Mouse (Mus musculus): ENCODE results near the gene Pkp3.

Gene Pkp3

DNA sequence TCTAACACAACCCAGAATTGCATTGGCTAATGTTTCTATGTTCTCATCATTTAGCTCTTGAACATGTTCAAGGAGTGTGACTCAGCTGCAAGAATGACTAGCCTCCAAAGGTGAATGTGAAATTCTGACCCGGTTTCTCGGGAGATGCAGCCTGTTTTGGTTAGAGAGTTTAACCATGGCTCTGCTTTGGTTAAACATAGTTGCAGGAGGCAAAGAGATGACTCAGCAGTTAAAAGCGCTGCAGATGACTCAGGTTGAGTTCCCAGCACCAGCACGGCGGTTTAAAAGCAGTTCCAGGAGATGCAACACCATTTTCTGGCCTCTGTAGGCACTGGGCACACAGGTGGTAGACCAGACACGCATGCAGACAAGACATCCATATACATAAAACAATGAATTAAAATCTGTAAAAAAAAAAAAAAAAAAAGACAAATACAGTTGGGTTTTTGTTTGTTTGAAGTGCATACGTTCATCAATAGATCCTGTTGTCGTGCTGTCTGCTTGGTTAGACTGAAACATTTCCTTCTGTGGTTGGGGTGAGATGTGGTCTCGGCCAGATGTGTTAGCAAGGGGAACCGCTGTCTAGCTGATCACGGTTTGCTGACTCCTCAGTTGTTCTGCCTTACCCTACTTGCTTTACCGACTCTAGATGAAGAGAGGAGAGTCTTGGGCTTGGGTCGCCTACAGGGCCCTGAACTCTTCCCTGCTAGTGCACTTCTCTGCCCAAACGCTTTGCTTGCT, 19.2 kb upstream of the Pkp3 start:
- no peak for DNase-seq

DNA sequence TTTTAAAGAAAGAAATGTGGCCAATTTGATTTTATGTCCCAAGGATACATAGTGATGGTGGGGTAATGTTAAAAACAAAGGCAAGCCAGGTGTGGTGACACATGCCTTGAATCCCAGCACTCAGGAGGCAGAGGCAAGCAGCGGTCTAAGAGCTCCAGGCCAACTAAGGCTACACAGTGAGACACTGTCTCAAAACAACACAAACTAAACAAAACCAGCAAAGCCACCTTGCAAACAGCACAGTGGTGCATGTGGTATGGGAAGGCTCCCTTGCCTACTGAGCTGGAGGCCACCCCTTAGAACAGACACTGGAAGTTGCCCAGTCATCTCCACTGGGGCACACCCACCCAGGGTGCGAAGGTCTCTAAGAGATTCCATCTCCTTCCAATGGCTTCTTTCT, 18.1 kb upstream of the Pkp3 start:
- no peak for DNase-seq

DNA sequence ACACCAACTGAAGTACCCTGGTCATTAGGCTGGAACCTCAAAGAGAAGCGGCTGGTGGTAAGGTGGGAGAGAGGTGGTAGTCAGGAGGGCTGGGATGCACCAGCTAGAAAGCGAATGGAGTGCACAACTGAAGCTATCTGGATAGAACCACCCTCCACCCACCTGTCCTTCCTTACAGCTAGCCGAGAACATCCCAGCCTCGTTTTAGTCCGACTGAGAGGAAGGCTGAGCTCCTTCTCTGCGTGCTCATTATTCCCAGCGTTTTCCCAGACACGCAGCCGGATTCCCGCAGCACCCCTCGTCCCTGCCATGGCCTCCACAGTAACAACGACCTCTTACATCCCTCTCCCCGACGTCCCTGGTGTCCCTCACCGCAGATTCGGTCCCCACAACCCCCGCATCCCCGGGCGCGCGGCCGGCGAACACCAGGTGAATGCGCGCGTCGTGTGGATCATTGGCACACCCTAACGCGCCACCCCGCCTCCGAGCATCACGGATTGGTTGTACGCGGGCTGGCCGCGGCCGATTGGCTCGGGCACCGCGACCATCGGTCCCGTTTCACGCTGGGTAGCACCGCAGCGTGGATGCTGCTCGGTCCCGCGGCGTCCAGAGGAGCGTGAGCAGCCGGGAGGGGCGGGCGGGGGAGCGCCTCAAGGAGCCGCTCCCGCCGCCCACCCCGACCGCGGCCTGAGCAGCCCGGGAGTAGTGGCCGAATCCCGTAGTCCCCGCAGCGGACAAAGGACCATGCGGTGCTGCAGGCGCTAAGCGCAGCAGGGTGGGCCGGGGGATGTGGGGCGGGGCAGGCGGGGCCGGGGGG, 17.4 kb upstream of the Pkp3 start, which contains the start of gene B4galnt4:
Gene B4galnt4, plus strand, starts transcription at position 679 of the 817 bp plus-strand sequence.
- DNase-seq = peak; percentile 53 to 57

- DNase-seq = no peak
Measured at GRCm38 (mm10) chr7:141061269-141061692, 16.7 kb upstream of the Pkp3 start.

DNA sequence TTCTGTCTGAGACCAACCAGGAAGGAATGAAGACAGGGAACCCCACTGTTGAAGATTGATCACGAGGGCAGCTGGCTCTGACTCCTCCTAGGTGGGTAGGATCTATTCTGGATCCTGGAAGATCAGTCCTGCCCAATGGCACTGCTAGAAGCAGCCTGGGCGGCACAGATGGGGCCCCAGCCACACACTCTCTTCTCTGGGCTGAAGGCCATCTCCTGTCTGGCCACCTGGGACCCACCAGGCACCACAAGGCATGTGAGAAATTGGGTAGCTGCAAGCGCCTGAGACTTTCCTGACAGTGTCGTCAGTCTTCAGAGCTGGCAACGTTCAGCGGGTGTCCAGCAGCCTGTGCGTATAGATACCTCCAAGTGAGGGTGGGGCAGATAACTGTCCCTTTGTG, 15.5 kb upstream of the Pkp3 start:
- no peak for DNase-seq

DNA sequence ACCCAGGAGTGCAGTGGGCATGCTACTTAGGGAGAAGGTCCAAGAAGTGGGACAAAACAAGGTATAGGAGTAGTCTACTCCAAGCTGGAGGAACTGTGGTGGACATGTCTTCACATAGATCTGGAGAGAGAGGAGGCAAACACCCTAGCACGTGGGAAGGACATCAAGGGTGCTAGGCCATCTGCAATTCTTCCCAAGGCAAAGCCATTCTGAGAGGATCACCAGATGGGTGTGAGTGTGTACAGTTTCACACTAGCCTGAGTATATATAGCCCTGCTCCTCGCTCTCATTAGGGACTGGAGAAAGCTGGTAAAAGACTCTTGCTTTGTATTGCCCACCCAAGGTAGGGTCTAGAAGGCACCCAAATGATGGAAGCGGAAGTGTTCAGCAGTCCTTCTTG, 14.7 kb upstream of the Pkp3 start:
- DNase-seq = no peak

DNA sequence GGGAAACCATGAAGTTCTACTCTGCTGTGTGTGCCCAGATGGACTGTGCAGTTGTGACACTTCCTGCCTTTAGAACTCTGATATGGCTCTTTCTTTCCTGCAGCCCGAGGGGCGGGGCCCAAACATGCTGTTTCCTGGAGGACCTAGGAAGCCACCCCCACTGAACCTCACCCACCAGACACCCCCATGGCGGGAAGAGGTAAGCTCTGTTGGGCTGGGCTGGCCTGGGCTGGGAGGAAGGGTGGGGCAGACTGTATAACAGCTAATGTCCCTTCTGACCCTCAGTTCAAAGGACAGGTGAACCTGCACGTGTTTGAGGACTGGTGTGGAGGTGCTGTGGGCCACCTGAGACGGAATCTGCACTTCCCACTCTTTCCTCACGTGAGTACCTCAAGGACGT, 13.8 kb upstream of the Pkp3 start:
- DNase-seq = no peak

GRCm38 (mm10) chr7:141064576-141064975, 13.4 kb upstream of the Pkp3 start:
- DNase-seq = no peak

DNA sequence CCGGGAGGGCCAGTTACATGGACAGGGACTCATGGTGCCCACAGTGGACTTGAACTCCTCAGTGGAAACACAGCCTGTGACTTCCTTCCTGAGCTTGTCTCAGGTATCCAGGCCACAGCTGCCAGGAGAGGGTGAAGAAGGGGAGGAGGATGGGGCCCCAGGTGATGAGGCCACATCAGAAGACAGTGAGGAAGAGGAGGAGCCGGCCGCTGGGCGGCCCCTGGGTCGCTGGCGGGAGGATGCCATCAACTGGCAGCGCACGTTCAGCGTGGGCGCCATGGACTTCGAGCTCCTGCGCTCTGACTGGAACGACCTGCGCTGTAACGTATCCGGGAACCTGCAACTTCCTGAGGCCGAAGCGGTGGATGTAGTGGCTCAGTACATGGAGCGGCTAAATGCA, 9.7 kb upstream of the Pkp3 start:
- DNase-seq = no peak

DNA sequence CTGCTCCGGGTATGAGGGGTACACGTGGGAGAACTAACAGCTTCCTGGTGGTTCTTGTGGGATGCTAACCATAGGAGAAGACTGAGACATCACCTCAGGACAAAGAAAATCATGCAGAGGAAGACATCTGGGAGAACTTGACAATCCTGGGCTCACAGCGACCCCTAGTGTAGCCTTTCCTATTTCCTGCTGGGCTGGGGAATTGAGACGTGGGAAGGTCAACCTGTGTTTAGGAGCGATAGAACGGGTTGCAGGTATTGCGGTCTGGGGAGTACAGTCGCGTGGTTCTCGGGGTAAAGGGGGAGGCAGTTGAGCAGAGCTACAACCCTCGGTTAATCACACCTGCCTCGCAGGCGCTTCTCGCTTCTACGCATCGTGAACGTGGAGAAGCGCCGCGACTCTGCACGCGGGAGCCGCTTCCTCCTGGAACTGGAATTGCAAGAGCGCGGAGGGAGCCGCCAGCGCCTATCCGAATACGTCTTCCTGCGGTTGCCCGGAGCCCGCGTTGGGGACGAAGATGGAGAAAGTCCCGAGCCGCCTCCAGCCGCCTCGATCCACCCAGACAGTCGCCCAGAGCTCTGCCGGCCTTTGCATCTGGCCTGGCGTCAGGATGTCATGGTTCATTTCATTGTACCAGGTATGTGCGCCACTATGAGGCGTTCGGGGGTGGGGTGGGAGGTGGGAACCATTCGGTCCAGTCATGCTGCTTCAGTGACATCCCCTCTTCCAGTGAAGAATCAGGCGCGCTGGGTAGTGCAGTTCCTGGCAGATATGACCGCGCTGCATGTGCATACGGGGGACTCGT, 7.8 kb upstream of the Pkp3 start:
- peak; percentile 69 to 75 for DNase-seq

DNA sequence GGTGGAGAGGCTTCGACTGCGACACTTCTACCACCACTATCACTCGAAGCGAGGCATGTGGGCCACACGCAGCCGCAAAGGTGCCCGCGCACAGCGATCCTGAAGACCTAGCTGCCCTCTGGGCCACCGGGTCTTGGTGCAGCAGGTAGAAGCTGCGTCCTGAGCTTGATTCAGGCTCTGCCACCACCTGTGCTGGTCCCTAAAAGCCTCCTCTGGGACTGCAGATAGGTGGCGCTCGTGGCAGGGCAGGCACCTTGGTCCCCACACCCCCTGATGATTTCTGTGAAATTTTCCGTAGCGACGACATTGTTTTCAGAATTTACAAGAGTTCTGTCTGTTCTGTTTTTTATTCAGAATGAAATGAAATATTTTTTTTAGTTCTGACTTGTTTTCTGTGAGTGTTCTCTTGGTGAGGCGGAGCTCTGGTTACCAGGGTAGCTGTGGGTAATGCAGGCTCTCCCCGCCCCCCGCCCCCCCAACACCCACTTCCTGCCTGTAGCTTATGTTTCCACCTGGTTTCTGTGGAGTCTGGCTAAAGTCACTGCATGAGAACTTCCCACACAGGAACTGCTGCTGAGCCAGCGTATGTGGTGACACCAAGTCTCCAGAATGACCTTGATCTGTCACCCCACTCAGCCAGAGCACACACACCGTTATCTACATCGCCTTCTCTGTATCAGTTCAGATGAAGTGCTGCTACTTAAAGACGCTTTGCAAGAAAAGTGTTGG, 5.8 kb upstream of the Pkp3 start:
- peak in 1 of 2 experiments; percentile 35 for DNase-seq

- no peak for DNase-seq
Measured at GRCm38 (mm10) chr7:141073782-141074181, 4.2 kb upstream of the Pkp3 start.

DNA sequence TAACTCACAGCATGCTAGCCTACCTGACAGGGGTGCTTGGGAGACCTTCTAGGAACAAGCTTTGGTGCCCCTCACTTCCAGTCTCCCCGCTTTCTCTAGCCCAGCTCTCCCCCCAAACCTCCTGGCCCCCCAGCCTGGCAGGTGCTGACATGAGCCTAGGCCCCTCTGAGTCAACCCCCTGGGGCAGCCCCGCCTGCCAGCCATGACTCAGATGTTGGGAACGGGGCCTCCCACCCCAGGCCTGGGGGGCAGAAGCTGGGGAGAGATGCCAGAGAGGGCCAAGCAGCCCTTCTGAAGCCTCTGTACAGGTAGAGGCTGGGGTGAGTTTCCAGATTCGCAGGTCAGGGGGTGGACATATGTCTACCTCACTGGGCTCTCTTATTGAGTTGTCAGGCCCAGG, 858 bp downstream of the Pkp3 start:
- no peak for DNase-seq

GRCm38 (mm10) chr7:141079481-141080449, 1.7 kb downstream of the Pkp3 start:
- DNase-seq = peak; percentile 72 to 79

GRCm38 (mm10) chr7:141087894-141088293, 9.9 kb downstream of the Pkp3 start:
- peak in 1 of 2 experiments; percentile 28 for DNase-seq

- no peak for DNase-seq
Measured at GRCm38 (mm10) chr7:141088473-141088872, 10.5 kb downstream of the Pkp3 start.

DNA sequence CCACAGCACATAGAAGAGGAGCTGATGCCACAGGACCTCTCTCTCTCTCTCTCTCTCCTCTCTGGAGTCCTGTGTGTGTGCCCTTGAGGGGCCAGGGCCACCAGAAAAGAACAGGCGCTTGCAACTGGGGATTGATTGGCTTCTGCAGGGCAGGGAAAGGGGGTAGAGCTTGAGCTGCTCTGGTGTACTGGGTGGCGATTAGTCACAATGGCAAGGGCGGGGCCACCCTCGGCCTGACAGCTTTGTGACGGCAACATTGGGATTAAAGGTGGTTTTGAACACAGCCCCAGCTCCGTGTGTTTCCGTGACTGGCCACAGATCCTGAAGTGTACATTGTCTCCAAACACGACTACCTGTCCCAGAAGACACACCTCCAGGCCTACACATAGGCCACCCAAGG, 12.2 kb downstream of the Pkp3 start:
- DNase-seq = no peak

DNA sequence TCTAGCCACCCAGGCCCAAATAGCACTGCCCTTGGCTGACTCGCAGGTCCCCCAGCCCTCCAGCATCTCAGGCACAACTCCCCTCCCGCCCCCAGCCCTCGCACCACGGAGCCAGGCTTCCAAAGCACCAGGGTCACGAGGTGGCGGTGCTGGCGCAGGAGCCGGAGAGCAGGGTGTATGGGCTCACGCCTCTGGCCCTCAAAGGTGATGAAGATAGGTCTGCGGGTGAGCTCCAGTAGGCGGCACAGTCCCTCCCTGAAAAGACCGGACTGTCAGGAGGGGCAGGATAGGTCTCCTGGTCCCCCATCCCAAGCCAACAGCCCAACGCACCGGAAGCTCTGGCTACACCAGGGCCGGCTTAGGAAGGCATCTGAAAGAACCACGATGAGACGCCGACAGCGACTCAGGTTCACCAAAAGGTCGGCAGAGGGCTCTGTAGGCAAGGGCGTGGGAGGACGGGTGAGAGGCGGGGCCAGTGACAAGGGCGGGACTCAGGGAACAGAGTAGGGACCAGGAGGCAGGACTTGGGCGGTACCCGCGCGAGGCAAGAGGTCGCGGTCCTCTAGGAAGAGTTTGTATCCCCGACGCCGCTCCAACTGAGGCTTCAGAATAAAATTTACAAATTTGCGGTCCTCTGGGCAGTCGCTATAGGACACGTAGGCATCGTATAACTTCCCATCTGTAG, 14.2 kb downstream of the Pkp3 start:
- DNase-seq = peak; percentile 94 to 95

- DNase-seq = no peak
Measured at GRCm38 (mm10) chr7:141093950-141094349, 15.9 kb downstream of the Pkp3 start.

DNA sequence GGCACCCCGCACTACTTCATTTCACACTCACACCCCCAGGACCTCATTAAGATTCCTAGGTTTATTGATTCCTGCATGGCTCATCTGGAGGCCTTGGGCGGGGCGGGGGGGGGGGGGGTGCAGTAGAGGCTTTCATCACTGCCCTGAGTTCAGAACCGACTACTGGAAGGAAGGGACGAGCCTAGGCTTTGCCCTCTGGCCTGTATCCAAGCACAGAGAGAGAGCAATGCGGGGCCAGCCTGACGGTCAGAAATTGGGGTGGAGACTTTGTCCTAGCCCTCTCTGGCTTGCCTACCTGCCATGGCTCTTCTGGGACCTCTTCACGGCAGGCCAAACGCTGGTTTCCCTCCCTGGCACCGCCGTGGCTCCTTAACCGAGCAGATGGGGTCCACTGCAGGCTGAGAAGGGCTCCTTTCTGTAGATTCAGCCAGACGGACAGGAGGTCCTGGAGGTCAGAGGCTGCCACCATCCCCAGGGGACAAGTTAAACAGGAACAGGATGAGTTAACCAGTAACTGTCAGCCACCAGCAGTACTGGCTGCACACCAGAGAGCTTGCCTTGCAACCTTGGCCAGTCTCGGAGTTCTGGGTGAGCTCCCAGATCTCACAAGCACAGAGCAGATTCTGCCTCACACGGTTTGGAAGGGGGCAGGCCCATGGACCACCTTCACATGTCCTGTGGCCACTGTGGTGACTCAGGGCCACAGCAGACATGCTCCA, 16.6 kb downstream of the Pkp3 start:
- no peak for DNase-seq

All from lung, adult 18-20 months (tissue).